Mouse (Mus musculus): Measurements from ENCODE around the gene Car6.

Gene Car6

GRCm38 (mm10) chr4:150192199-150192598, 8.9 kb downstream of the Car6 start:
- WGBS = 83% methylated on average over 6 of the region's 6 CpGs

- 69% methylated on average over 11 of the region's 11 CpGs for WGBS
These were observed 12.9 kb downstream of the Car6 start for GRCm38 (mm10) chr4:150188236-150188635.

- 91% methylated on average over 7 of the region's 7 CpGs for WGBS
These were observed 19.8 kb downstream of the Car6 start for GRCm38 (mm10) chr4:150181304-150181703.

GRCm38 (mm10) chr4:150178131-150178530, 23.0 kb downstream of the Car6 start:
- WGBS = 77% methylated on average over 4 of the region's 4 CpGs

GRCm38 (mm10) chr4:150177122-150177521, 24.0 kb downstream of the Car6 start:
- WGBS = 73% methylated on average over 8 of the region's 8 CpGs

GRCm38 (mm10) chr4:150176535-150176934, 24.6 kb downstream of the Car6 start:
- 8% methylated on average over 7 of the region's 7 CpGs for WGBS

GRCm38 (mm10) chr4:150174027-150174426, 27.1 kb downstream of the Car6 start:
- 95% methylated on average over 14 of the region's 14 CpGs for WGBS

GRCm38 (mm10) chr4:150173281-150173680, 27.9 kb downstream of the Car6 start:
- 55% methylated on average over 10 of the region's 10 CpGs for WGBS

- 90% methylated on average over 8 of the region's 8 CpGs for WGBS
These were observed 29.0 kb downstream of the Car6 start for GRCm38 (mm10) chr4:150172107-150172506.

- 36% methylated on average over 10 of the region's 10 CpGs for WGBS
These were observed 32.7 kb downstream of the Car6 start for GRCm38 (mm10) chr4:150168406-150168805.

GRCm38 (mm10) chr4:150164875-150165274, 36.3 kb downstream of the Car6 start:
- whole genome bisulfite sequencing = 66% methylated on average over 13 of the region's 13 CpGs

- WGBS = 78% methylated on average over 13 of the region's 13 CpGs
These were observed 38.5 kb downstream of the Car6 start for GRCm38 (mm10) chr4:150162561-150163169.

- WGBS = 83% methylated on average over 2 of the region's 2 CpGs
These were observed 41.7 kb downstream of the Car6 start for GRCm38 (mm10) chr4:150159458-150159857.

GRCm38 (mm10) chr4:150157348-150157882, 43.7 kb downstream of the Car6 start:
- 75% methylated on average over 14 of the region's 14 CpGs for WGBS

GRCm38 (mm10) chr4:150155731-150156130, 45.4 kb downstream of the Car6 start:
- WGBS = 77% methylated on average over 4 of the region's 4 CpGs

GRCm38 (mm10) chr4:150155301-150155700, 45.8 kb downstream of the Car6 start:
- WGBS = 91% methylated on average over 4 of the region's 4 CpGs

- 87% methylated on average over 8 of the region's 8 CpGs for WGBS
These were observed 48.6 kb downstream of the Car6 start for GRCm38 (mm10) chr4:150152483-150152882.

GRCm38 (mm10) chr4:150151045-150151444, 50.1 kb downstream of the Car6 start:
- WGBS = 82% methylated on average over 7 of the region's 7 CpGs

- 87% methylated on average over 4 of the region's 4 CpGs for WGBS
These were observed 54.8 kb downstream of the Car6 start for GRCm38 (mm10) chr4:150146286-150146685.

- WGBS = 37% methylated on average over 12 of the region's 12 CpGs
These were observed 56.9 kb downstream of the Car6 start for GRCm38 (mm10) chr4:150144242-150144641.

GRCm38 (mm10) chr4:150140346-150140745, 60.8 kb downstream of the Car6 start:
- 82% methylated on average over 7 of the region's 7 CpGs for WGBS

GRCm38 (mm10) chr4:150139090-150139489, 62.0 kb downstream of the Car6 start:
- 66% methylated on average over 13 of the region's 13 CpGs for WGBS

- 17% methylated on average over 9 of the region's 9 CpGs for WGBS
These were observed 63.0 kb downstream of the Car6 start for GRCm38 (mm10) chr4:150138084-150138543.
